In genomic region chr2:112491629-112492028, GRCm38 (mm10) we compare ENCODE assay signal across 17 mouse cellular contexts. TPM values are rescaled to one million over a fixed set of nuclear protein-coding genes. Genes with fewer than 3 reads are reported as not detected.
DNase-seq lines count a peak whose midpoint lies in the region; ATAC-seq and TF ChIP-seq lines count a peak whose summit lies in the region.
"Had no signal": no experiment of that assay in that cellular context is flagged by ENCODE, and none has a peak within 500 bp of the region (broad histone marks: within the 10 kb centered on the region; RNA-seq: fewer than 3 reads in every experiment).

No protein-coding gene starts in this region.

- H3K27me3 ChIP-seq in kidney, postnatal 0 days (ENCODE audit: insufficient read depth, low read length), result no peaks in the 10 kb centered on the region
- no peaks in the 10 kb centered on the region for H3K27me3 ChIP-seq in kidney, embryonic 16.5 days (ENCODE audit: insufficient read depth, low read length)
- H3K27me3 ChIP-seq: forebrain, embryonic 13.5 days had no signal

- H3K27ac ChIP-seq in kidney, postnatal 0 days, result no peak overlapping the region
- H3K27ac ChIP-seq in kidney, embryonic 16.5 days (ENCODE audit: low read length), result no peak overlapping the region

- H3K9ac ChIP-seq in kidney, postnatal 0 days (ENCODE audit: low read depth, low read length), result 0 out of 2 replicates have a peak overlapping the region, but pooled peaks have one; percentile 99
- no peak overlapping the region for H3K9ac ChIP-seq in kidney, embryonic 16.5 days (replicated peaks; ENCODE audit: low read length)

- H3K4me1 ChIP-seq in kidney, postnatal 0 days (replicated peaks; ENCODE audit: insufficient read depth, low read length), result 0 out of 2 replicates have a peak, but pooled peaks cover 5% of the 10 kb centered on the region
- peaks cover 17% of the 10 kb centered on the region; the same call in 1 of the 2 replicates for H3K4me1 ChIP-seq in kidney, embryonic 16.5 days (ENCODE audit: insufficient read depth, low read length)

- peak; percentile 26 for DNase-seq in cerebellum, adult 9-11 months
- DNase-seq in cerebellum, postnatal 14 days, result no peak
- DNase-seq in kidney, postnatal 0 days (ENCODE audit: low spot score), result no peak
- DNase-seq in thymus, postnatal 0 days (ENCODE audit: low spot score), result peak; percentile 4
- no peak for DNase-seq in thymus, adult 18-20 months
- DNase-seq in adrenal gland, postnatal 36 days, result no peak
- DNase-seq: cerebellum, adult 2 months; left cerebral cortex, postnatal 4 days had no signal

- no peak overlapping the region for H3K4me3 ChIP-seq in kidney, postnatal 0 days (replicated peaks; ENCODE audit: low read depth, low read length)
- H3K4me3 ChIP-seq in kidney, embryonic 16.5 days (ENCODE audit: low read length), result no peak overlapping the region

- ATAC-seq in kidney, postnatal 0 days (replicated peaks; ENCODE audit: low FRiP score, low read depth), result no peak
- no peak for ATAC-seq in kidney, embryonic 16.5 days (ENCODE audit: low FRiP score, low TSS enrichment)
- ATAC-seq in erythroid progenitor cell, adult 5-6 weeks (replicated peaks; ENCODE audit: low FRiP score, poor library complexity, severe bottlenecking), result no peak

- H3K9me3 ChIP-seq in kidney, postnatal 0 days (replicated peaks; ENCODE audit: low read length), result no peaks in the 10 kb centered on the region
- no peaks in the 10 kb centered on the region for H3K9me3 ChIP-seq in kidney, embryonic 16.5 days (ENCODE audit: low read length)
- H3K9me3 ChIP-seq: forebrain, embryonic 13.5 days; heart, embryonic 10.5 days had no signal

- H3K36me3 ChIP-seq in kidney, postnatal 0 days (ENCODE audit: insufficient read depth, low read length), result no peaks in the 10 kb centered on the region
- no peaks in the 10 kb centered on the region for H3K36me3 ChIP-seq in kidney, embryonic 16.5 days (ENCODE audit: insufficient read depth, low read length)
- H3K36me3 ChIP-seq: heart, embryonic 10.5 days had no signal

- no peak for TF ChIP-seq CTCF in kidney, postnatal 0 days (IDR thresholded peaks at IDR 0.05; ENCODE audit: low read depth)

- H3K4me2 ChIP-seq in kidney, postnatal 0 days (ENCODE audit: low read length), result no peak overlapping the region
- H3K4me2 ChIP-seq in kidney, embryonic 16.5 days (replicated peaks; ENCODE audit: low read depth, low read length), result no peak overlapping the region

- 73% methylated on average over 5 of the region's 5 CpGs for WGBS in kidney, postnatal 0 days
- 69% methylated on average over 5 of the region's 5 CpGs for WGBS in kidney, embryonic 16.5 days

RNA-seq across cellular contexts. Expression of gene Aven, which starts 1.1 kb away (rescaled TPM):
- polyA plus RNA-seq in kidney, postnatal 0 days (2015; fragmentation: Nextera tagmentation; extraction: Ambion mirVana), result 5.4 and 6.2 TPM in 2 replicates
- 5.2 and 7.3 TPM in 2 replicates for polyA plus RNA-seq in kidney, embryonic 16.5 days (2015; fragmentation: Nextera tagmentation; extraction: Ambion mirVana)
- 5.2 and 6.0 TPM in 2 replicates for polyA plus RNA-seq in thymus, postnatal 0 days (2015; fragmentation: Nextera tagmentation; extraction: Ambion mirVana)
- 1.4 TPM in 1 of 2 replicates, not detected in the other for total RNA-seq in erythroid progenitor cell, adult 5-6 weeks (2015; ENCODE audit: low replicate concordance)
- total RNA-seq in erythroid progenitor cell, adult 5-6 weeks (2017; ENCODE audit: low replicate concordance), result 2.3 and 5.1 TPM in 2 replicates
- 10 to 100 TPM; 17.5 to 20.5 TPM for total RNA-seq in adrenal gland, postnatal 36 days (2021)

RNA-seq across cellular contexts. Expression of gene Chrm5, which starts 11.1 kb away (rescaled TPM):
- not detected in 2 replicates for polyA plus RNA-seq in kidney, postnatal 0 days (2015; fragmentation: Nextera tagmentation; extraction: Ambion mirVana)
- polyA plus RNA-seq in kidney, embryonic 16.5 days (2015; fragmentation: Nextera tagmentation; extraction: Ambion mirVana), result 0.10 TPM in 2 replicates
- not detected in 2 replicates for polyA plus RNA-seq in thymus, postnatal 0 days (2015; fragmentation: Nextera tagmentation; extraction: Ambion mirVana)
- total RNA-seq in erythroid progenitor cell, adult 5-6 weeks (2015; ENCODE audit: low replicate concordance), result not detected in 2 replicates
- total RNA-seq in erythroid progenitor cell, adult 5-6 weeks (2017; ENCODE audit: low replicate concordance), result not detected in 2 replicates
- not detected for total RNA-seq in adrenal gland, postnatal 36 days (2021)
- total RNA-seq: gastrocnemius, adult 18-20 months; megakaryocyte, adult 5-6 weeks had no signal
- polyA plus RNA-seq: embryonic facial prominence, embryonic 11.5 days; forebrain, embryonic 13.5 days; heart, embryonic 10.5 days; spleen, adult 2 months; thymus, adult 2 months had no signal

RNA-seq across cellular contexts. Expression of gene Emc7, which starts 36.8 kb away (rescaled TPM):
- 31.8 and 32.8 TPM in 2 replicates for polyA plus RNA-seq in kidney, postnatal 0 days (2015; fragmentation: Nextera tagmentation; extraction: Ambion mirVana)
- polyA plus RNA-seq in kidney, embryonic 16.5 days (2015; fragmentation: Nextera tagmentation; extraction: Ambion mirVana), result 20.0 and 21.3 TPM in 2 replicates
- polyA plus RNA-seq in thymus, postnatal 0 days (2015; fragmentation: Nextera tagmentation; extraction: Ambion mirVana), result 25.0 and 25.2 TPM in 2 replicates
- total RNA-seq in erythroid progenitor cell, adult 5-6 weeks (2015; ENCODE audit: low replicate concordance), result 5.0 and 5.8 TPM in 2 replicates
- total RNA-seq in erythroid progenitor cell, adult 5-6 weeks (2017; ENCODE audit: low replicate concordance), result 7.2 and 7.3 TPM in 2 replicates
- 10 to 100 TPM; 32.8 to 35.5 TPM for total RNA-seq in adrenal gland, postnatal 36 days (2021)

Comparison
In these comparisons a context has a peak if more than half of its experiments do, and no peak if none do; other contexts are left out.
1. DNase-seq: peak in cerebellum, adult 9-11 months (single experiment) and thymus, postnatal 0 days (single experiment); none in cerebellum, postnatal 14 days (0 of 2), kidney, postnatal 0 days (single experiment), thymus, adult 18-20 months (0 of 2) and adrenal gland, postnatal 36 days (0 of 2).